Mouse (Mus musculus) urinary bladder, adult 18-20 months (tissue): ENCODE measurements around the gene Snx20.
"Not testable (repeated sequence)": the region's sequence is repeated elsewhere in the genome, so short reads cannot be mapped to it uniquely, and the experiment has no call there.

ENCODE experiments used
- DNase-seq, 2 experiments: peaks; one replicate each; pipeline ENCODE4 v3.0.0; 2022; ENCODE audit warnings: low spot score in 2 of 2, mixed read lengths in 2 of 2

Snx20 gene

GRCm38 (mm10) chr8:88635474-88636397 is at the start of gene Snx20:
Gene Snx20, minus strand, starts transcription at chr8:88636128.
- no peak for DNase-seq

DNA sequence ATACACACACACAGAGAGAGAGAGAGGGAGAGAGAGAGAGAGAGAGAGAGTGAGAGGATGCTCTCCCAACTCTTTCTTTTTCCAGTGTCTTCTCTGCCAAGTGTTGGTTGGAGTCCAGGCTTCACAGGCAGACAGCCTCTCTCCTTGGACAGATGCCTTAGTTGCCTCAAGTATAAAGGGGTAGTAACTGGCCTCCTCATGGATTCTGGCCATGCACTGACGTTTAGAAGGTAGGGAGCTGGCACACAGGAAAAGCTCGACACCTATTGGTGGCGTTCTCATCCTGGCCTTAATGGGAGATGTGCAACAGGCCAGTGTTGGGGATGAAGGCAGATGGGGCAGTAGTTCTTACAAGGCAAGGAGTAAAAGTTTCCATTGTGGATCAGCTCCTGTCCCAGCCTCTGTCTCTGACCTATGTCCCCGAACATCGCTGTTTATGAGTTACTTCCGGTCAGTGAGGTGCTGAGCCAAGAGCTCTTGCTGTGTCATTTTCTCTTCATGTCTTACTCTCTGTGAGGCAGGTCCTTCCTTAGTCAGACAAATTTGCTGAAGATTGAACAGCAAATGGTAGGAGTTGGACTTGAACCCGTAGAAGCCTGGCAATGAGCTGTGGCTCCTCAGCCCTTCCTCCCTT is 47.8 kb upstream of the Snx20 start:
- no peak for DNase-seq

GRCm38 (mm10) chr8:88681046-88681445 is 45.1 kb upstream of the Snx20 start:
- DNase-seq, result no peak

GRCm38 (mm10) chr8:88680566-88680965 is 44.6 kb upstream of the Snx20 start:
- DNase-seq, result no peak

DNA sequence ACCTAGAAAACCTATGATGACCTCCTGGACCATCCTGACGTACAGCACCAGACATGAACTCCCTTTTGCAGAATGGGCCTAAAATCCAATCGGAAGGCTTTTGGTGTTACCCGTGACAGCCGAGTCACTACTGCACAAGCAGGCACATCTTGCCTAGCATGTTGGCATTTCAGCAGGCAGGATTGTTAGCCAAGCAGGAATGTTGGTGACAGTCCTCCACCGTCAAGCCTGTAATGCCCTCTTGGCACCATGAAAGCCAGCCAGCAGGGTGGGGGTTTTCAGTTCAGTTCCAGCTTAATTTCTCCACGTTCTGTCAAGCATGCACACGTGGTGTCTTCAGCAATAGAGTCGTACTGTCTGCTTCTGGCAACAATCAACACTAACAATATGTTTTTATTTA is 41.1 kb upstream of the Snx20 start:
- DNase-seq, result no peak

DNA sequence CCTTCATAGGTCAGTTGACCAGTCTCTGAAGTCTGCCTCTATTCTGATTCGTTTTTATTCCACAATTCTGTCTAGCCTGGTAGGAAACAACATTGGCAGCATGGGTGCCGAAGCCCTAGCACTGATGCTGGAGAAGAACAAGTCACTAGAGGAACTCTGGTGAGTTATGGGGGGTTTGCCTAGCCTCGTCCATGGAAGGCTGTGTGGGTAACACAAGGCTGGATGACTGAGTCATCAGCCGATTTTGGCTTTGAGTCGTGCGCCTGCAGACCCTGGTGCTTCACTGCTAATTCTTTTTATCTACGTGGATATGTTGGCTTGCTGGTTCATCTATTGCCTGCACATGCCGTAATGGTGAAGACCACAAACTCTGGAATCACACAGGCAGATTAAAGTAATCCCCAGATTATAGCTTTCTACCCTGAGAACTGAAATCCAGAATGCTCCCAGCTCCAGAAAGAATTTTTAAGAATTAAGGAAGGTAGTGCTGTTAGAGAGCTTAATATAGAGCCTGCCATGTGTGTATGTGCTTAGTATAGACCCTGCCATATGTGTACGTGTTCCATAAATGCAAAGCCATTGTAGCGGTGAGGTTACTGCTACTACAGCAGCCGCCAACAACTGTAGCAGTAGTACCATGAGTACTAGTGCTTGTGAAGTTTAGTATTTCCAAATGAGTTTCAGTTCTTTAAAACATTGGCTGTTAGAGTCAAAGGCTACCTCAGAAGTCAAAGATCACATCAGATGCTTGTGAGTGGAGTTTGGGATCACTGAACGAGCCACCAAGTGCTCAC is 39.6 kb upstream of the Snx20 start:
- DNase-seq, result no peak

DNA sequence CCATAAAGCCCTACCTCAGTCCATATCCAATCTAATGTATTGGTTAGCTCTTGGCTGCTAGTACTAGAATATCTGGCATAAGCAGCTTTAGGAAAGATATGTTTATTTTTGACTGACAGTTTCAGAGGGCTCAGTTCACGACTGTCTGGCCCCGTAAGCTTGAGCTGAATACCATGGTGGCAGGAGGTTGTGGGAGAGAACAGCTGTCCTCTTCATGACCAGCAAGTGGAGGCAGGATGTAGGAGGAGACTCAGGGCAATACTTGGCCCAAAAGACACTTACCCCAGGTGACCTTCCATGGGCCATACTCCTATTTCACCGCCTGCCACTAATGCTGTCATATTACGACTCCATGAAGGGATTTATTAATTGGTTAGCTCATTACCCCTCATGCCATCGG is 37.9 kb upstream of the Snx20 start:
- no peak for DNase-seq

DNA sequence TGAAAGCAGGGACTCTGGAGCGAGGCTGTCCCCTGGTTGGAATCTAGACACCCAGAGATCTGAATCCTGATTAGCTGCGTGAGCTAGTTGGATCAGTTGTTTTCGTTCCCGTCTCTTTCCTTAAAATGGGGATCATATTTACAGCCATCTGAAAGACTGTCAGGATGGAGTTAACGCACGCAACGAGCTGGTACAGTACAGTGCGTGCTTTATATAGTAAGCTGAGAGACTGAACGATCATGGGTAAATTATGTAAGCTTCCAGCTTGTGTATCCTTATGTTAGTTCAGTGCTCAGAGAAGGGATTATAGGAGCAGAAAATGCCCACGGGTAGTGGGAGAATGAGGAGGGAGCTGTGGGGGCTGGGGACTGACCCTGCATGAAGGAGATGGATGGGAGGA is 35.6 kb upstream of the Snx20 start:
- no peak for DNase-seq

DNA sequence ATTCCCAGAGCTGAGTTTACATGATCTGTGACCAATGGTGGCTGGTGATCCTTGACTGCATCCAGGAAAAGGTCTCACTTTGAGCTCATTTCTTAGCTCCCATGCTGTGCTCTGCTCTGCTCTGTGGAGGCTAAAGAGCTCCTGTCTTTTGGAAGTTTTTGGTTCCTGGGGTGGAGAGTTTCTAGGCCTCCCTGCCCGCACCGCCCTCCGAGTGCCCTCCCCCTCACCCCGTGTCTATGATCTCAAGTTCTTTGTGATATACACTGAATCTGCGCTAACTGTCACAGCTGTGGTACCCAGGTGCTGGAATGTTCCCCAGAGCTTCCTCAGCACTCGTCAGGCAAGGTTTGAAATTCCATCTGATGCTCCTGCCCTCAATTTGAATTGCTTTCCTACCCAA is 34.9 kb upstream of the Snx20 start:
- no peak for DNase-seq

DNA sequence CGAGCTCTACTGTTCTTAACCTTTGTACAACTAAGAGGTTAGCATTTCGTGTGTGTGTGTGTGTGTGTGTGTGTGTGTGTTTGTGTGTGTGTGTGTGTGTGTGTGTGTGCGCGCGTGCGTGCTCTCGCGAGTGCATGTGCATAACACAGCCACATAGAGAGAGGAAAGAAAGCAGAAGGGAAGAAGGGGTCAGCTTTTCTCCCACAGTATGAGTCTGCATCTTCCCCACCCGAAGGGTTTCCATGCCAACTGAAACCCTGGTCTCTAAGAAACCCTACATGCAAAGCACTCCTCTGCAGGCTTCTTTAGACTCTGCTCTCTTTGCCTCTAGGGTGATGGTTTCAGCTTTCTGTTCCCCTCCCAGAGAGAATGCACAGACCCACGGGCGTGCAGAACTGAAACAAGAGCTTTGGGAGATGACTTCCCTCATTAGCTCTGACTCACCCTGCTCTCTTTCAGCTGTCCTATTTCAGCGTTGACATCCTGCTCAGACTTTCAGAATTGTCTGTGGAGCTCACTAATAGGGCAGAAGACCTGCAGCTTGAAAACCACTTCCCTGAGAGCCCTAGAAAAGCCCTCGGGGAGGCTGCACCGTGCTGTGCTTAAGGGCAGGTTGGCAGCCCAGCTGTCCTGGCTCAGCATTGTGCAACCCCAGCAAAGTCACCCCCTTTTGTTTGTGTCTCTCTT is 32.6 kb upstream of the Snx20 start:
- DNase-seq, result no peak

- no peak for DNase-seq
Observed at GRCm38 (mm10) chr8:88666435-88666834, 30.5 kb upstream of the Snx20 start.

DNA sequence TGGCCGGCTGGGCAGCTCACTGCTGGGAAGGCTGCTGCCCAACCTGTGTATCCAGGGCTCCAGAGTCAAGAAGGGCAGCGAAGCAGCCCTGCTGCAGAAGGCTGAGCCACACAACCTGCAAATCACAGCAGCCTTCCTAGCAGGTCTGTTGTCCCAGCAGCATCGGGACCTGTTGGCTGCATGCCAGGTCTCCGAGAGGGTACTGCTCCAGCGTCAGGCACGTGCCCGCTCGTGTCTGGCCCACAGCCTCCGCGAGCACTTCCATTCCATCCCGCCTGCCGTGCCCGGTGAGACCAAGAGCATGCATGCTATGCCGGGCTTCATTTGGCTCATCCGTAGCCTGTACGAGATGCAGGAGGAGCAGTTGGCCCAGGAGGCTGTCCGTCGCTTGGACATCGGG is 29.0 kb upstream of the Snx20 start:
- DNase-seq, result no peak

- no peak for DNase-seq
Observed at GRCm38 (mm10) chr8:88664121-88664520, 28.2 kb upstream of the Snx20 start.

DNA sequence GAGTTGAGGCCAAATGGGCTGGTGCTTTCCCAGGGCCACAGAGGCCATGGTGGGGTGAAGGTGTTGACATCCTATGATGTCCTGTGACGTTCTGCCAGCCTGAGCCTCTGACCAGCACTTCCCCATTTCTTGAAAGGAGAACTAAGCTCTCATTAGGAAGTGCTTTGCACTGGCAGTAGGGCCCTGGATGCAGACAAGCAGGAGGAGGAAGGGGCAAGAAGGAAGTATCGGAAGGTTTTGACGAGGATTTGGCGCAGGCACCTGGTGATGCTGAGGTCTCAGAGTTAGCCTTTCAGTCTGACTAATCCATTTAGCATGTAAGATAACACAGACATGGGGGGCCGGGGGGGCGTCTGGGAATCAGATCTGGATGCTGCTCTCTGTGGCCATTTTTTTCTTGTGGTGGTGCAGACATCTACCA is 26.5 kb upstream of the Snx20 start:
- no peak for DNase-seq

DNA sequence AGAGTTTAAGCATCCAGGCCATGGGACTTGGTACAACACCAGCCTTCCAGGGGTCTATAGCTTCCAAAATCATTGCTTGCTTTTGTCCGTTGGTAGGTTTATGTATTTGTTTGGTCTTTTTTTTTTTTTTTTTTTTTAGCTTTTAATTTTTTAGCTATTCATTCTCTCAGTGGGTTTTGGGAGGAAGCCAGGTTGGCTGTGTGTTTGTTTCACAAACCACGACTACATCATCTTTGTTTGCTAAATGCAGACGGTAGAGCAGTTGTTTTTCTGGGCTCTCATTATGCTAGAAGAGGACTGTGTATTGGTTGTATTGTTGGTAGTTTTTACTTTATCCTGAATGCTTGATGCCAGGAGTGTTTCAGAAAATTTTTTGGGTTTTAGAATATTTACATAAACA is 23.9 kb upstream of the Snx20 start:
- DNase-seq, result no peak

DNA sequence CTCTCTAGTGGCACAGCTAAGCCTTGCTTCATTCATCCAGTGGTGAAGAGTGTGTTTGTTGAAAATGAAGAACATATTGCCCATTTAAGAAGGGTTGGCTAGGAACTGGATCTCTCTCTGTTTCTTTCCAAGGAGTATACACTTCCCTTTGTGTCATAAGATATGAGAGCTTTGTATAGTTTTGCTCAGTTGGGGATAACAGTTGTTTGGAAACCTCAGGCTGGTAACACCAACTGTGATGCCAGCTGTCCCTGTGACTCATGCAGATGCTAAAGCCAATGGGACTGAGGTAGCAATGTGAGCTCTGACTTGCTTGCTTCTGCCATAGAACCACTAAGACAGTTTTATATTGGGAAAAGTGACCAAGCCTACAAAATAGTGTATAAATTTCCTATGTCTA is 19.4 kb upstream of the Snx20 start:
- DNase-seq, result no peak

GRCm38 (mm10) chr8:88651122-88651521 is 15.2 kb upstream of the Snx20 start:
- not testable (repeated sequence) for DNase-seq

DNA sequence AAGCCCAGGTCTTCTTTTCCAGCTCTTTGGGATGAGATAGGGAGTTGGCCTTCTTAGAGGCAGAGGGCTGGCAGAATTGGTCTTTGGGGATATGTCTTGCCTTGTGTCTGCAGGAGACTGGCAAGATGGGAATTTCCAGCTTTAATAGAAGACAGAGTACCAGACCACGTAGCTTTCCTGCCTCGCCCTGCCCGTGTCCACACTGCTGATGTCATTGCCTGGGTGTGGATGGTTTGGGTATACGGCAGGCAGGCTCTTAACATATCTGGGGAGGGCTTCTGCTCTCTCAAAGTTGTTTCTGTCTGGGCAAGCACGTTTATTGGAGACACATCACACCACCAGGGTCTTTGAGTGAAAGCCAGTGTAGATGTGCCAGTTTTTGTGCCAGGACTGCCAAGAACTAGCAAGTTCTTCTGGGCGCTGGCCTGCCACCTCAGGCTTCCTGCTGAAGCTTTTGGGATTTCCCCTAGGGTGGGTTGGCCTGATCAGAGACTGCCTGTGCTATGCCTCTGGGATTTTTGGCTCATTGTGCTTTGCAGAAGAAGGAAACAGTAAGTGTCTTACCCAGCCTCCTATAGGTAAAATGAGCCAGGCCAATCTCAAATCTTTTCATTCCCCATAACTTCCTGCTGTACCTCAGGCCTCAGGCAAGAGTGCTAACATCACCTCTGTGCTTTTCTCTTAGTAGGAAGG is 14.2 kb upstream of the Snx20 start:
- DNase-seq, result no peak

- DNase-seq, result no peak
Observed at GRCm38 (mm10) chr8:88648322-88648721, 12.4 kb upstream of the Snx20 start.

GRCm38 (mm10) chr8:88646837-88647778 is 11.2 kb upstream of the Snx20 start, which contains the start of gene Nod2:
Gene Nod2, plus strand, starts transcription at chr8:88647315.
- DNase-seq, result peak; percentile 81 to 93
